Mouse (Mus musculus) liver, embryonic 11.5 days (tissue): ENCODE measurements at regions not wholly inside any gene's neighbourhood (a gene's known extent, or its start where the extent isn't known, plus 50 kb on each side); places are given as distances from the start of the nearest gene placed in this dataset.
"Not testable (repeated sequence)": the region's sequence is repeated elsewhere in the genome, so short reads cannot be mapped to it uniquely, and the experiment has no call there.

Experiments used
- ATAC-seq: fragments of 200-750 bp; cut with Nextera tagmentation; replicated peaks from 2 replicates; pipeline ENCODE4 v1.8.0; 2017; ENCODE audit warnings: moderate number of reproducible peaks, mild to moderate bottlenecking, moderate TSS enrichment, moderate library complexity; ENCODE audit not compliant: low FRiP score
- DNase-seq: peaks from one replicate; pipeline ENCODE4 v3.0.0-alpha.2; 2017; ENCODE audit warnings: low spot score
- H3K27ac ChIP-seq: fragments of 300-500 bp; sonication (generic); 2 replicates; pipeline ENCODE4 v1.5.1; 2014; ENCODE audit warnings: mild to moderate bottlenecking, low read depth, low read length, control low read depth
- H3K27me3 ChIP-seq: fragments of 300-500 bp; sonication (generic); replicated peaks from 2 replicates; pipeline ENCODE4 v1.6.1; 2014; ENCODE audit warnings: low read length, mixed read lengths; ENCODE audit not compliant: control insufficient read depth, insufficient read depth
- H3K36me3 ChIP-seq: fragments of 300-500 bp; sonication (generic); 2 replicates; pipeline ENCODE4 v1.6.1; 2014; ENCODE audit warnings: mild to moderate bottlenecking, low read length, moderate library complexity, mixed read lengths; ENCODE audit not compliant: control insufficient read depth, insufficient read depth
- H3K4me1 ChIP-seq: fragments of 300-500 bp; sonication (generic); replicated peaks from 2 replicates; pipeline ENCODE4 v1.6.1; 2014; ENCODE audit warnings: low read length, mixed read lengths; ENCODE audit not compliant: control insufficient read depth, insufficient read depth
- H3K4me2 ChIP-seq: fragments of 300-500 bp; sonication (generic); 2 replicates; pipeline ENCODE4 v1.6.1; 2014; ENCODE audit warnings: mild to moderate bottlenecking, control low read depth, moderate library complexity
- H3K4me3 ChIP-seq: fragments of 300-500 bp; sonication (generic); 2 replicates; pipeline ENCODE4 v1.5.1; 2014; ENCODE audit warnings: low read depth, low read length, control low read depth
- H3K9ac ChIP-seq: fragments of 300-500 bp; sonication (generic); 2 replicates; pipeline ENCODE4 v1.6.1; 2014; ENCODE audit warnings: low read depth, low read length, control low read depth
- H3K9me3 ChIP-seq: fragments of 300-500 bp; sonication (generic); 2 replicates; pipeline ENCODE4 v1.6.1; 2016; ENCODE audit warnings: low read length, inconsistent platforms, mixed read lengths; ENCODE audit not compliant: control insufficient read depth
- WGBS: fragments of 180-500 bp; shearing (Covaris S2); extraction: QIAGEN DNeasy Blood & Tissue Kit; methylation state at CpG from one replicate; pipeline ENCODE4 v1.1.7; 2014; 5-methylcytosine and 5-hydroxymethylcytosine counted together

DNA sequence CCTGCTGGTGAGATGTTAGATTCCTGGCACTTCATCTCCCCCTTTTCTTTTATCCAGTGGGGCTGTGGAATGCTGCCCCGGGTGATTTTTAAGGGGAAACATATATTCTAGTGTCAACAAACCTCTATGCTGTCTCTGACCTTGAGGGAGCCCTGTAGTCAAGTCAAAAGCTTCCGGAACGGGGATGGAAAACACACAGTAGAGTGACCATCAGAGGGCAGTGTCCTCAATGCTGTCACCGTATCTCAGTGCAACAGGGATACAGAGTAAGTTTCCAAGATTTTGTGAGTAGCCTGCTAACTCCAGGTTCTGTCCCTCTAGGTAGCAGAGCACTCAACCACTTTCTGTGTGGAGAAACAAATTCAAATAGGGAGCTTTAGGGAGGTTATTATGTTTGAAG is 555.7 kb upstream of the BB014433 start:
- no peaks in the 10 kb centered on the region for H3K4me1 ChIP-seq
- 70% methylated on average over 4 of the region's 4 CpGs for WGBS
- ATAC-seq (no peak), DNase-seq (no peak)
- no peak overlapping the region for H3K9ac ChIP-seq
- no peaks in the 10 kb centered on the region for H3K9me3 ChIP-seq
- H3K4me3 ChIP-seq: no peak overlapping the region
- no peak overlapping the region for H3K27ac ChIP-seq
- H3K36me3 ChIP-seq: no peaks in the 10 kb centered on the region
- no peaks in the 10 kb centered on the region for H3K27me3 ChIP-seq
- no peak overlapping the region for H3K4me2 ChIP-seq

DNA sequence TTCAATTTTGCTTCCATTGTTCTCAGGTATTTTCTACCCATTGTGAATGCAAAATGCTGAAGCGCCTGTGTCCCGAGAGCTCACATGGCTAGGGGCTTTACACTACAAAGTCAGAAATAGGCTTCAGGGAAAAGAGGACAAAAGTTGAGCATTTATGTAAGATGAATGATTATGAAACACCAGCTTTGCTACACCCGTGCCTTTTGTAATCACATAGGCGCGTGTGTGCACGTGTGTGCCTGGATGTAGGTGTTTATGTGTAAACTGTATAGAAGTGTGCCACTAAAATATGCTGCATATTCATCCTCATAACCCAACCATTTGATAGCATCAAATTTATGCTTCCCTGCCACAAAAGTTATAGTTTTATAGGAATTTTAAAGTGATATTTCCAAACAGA is 547.2 kb upstream of the BB014433 start:
- WGBS: 93% methylated on average over 6 of the region's 6 CpGs
- ATAC-seq: no peak
- Histone ChIP-seq H3K9ac (no peak overlapping the region), H3K36me3 (no peaks in the 10 kb centered on the region), H3K9me3 (no peaks in the 10 kb centered on the region), H3K4me1 (no peaks in the 10 kb centered on the region), H3K27ac (no peak overlapping the region), H3K27me3 (no peaks in the 10 kb centered on the region), H3K4me2 (no peak overlapping the region), H3K4me3 (no peak overlapping the region)
- DNase-seq: no peak

DNA sequence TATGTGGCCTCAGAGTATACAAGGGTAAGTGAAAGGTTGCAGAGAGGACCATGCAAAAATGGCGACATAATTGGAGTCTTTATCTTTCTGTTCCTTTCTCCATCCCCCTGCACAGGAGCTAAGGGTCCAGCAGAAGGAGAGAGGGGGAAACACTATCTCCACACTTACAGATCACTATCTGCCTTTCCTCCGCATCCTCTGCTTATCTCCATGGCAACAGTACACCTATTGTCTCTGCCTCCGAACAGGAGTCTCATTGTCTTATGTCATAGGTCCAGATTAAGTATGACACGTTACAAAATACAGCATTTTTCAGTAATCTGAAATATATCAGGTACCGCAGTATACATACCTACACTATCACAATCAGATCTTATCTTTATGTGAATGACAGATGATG is 537.9 kb upstream of the BB014433 start:
- Histone ChIP-seq H3K27me3 (no peaks in the 10 kb centered on the region), H3K4me2 (no peak overlapping the region), H3K4me3 (no peak overlapping the region), H3K9ac (no peak overlapping the region), H3K36me3 (no peaks in the 10 kb centered on the region), H3K27ac (no peak overlapping the region), H3K4me1 (no peaks in the 10 kb centered on the region), H3K9me3 (no peaks in the 10 kb centered on the region)
- WGBS: 70% methylated on average over 5 of the region's 5 CpGs
- ATAC-seq: no peak
- DNase-seq: no peak

DNA sequence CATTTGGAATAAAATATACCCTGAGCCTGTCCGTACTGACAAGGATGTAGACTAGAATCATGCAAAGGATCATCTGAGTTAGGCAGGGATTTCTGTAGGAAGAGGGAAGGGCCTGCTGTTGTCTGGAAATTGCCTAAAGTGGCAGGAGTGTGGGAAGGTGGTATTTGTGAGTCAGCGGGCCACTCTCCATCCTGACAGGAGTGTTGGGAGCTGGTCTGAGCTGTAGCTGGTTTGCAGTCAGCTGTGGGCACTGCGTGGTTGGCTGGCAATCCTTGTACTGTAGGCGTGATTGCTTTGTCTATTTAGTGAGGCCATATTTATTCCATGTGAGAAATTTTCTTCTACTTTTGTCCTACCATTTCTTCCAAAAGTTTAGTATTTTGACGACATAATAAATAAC is 524.2 kb upstream of the BB014433 start:
- ATAC-seq: no peak
- WGBS: 79% methylated on average over 5 of the region's 5 CpGs

DNA sequence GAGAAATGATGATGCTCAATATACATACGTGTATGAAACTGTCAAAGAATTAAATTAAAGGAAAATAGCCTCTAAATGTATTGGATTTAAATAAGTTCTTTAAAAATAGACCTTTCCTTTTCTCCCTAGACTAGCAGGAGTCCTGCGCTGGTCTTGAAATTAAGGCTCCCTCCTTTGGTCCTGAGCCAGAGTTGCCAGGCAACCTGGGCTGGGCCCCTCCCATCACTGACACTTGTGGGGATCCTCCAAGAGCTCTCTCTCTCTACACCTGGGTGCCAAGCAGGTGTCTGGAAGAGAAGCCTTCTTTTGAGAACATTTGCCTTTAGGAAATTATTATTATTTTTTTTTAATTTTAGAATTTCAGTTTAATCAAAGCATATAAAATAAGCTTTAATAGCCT is 521.9 kb upstream of the BB014433 start:
- Histone ChIP-seq H3K9ac (no peak overlapping the region), H3K36me3 (no peaks in the 10 kb centered on the region), H3K27me3 (no peaks in the 10 kb centered on the region), H3K9me3 (no peaks in the 10 kb centered on the region), H3K27ac (no peak overlapping the region), H3K4me3 (no peak overlapping the region), H3K4me1 (no peaks in the 10 kb centered on the region), H3K4me2 (no peak overlapping the region)
- DNase-seq (no peak), ATAC-seq (no peak)
- WGBS: 66% methylated on average over 2 of the region's 2 CpGs

More for the DNA sequence above, 524.2 kb upstream of the BB014433 start:
- H3K4me2 ChIP-seq: no peak overlapping the region
- no peaks in the 10 kb centered on the region for H3K4me1 ChIP-seq
- H3K36me3 ChIP-seq: no peaks in the 10 kb centered on the region
- no peak overlapping the region for H3K27ac ChIP-seq
- no peaks in the 10 kb centered on the region for H3K9me3 ChIP-seq
- DNase-seq: no peak
- H3K9ac ChIP-seq: no peak overlapping the region
- H3K4me3 ChIP-seq: no peak overlapping the region
- H3K27me3 ChIP-seq: no peaks in the 10 kb centered on the region

DNA sequence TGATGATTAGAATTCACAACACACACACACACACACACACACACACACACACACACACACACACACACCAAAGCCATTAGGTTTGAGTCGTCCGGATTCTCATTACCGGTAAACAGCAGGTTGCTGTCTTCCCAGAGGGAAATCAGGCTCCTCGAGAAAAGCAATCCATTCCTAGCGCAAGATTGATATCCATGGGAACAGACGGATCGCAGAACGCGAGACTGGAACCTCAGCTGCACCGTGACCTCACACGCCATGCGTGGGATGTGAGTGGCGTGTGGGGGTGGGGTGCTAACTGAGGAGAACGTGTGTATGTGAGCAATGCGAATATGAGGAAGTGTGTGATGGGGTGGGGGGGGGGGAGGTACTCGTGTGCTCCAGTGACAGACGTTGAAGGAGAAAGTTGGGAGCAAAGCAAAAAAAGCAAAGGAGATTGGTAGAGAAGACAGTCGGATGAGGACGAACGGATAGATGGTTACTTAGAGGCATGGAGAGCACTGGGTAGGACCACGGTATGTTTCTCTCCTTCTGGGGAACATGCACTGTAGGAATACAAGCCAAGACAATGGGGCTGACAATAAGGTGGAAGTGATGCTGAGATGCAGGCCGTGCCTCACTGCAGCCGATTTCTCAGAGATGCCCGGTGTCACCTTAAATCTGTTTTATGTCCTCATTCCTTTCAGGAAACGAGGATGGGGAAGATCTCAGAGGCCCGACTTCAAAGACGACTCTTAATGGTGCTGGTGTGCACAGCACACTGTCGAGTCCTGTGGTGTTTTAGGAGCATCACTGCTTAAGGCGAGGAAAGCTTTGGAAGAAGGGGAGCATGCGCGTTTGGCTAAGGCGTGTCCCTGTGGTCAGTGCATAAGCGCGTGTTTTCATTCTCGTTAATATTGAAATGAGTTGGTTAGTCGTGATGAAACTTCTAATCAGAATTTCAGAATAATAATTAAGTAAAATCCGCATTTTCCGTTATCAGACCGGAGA is 516.7 kb upstream of the BB014433 start:
- no peaks in the 10 kb centered on the region for H3K9me3 ChIP-seq
- H3K4me2 ChIP-seq: no peak overlapping the region
- no peaks in the 10 kb centered on the region for H3K4me1 ChIP-seq
- no peaks in the 10 kb centered on the region for H3K36me3 ChIP-seq
- DNase-seq (no peak), ATAC-seq (no peak)
- H3K9ac ChIP-seq: no peak overlapping the region
- no peak overlapping the region for H3K4me3 ChIP-seq
- H3K27ac ChIP-seq: no peak overlapping the region
- WGBS: 85% methylated on average over 39 of the region's 39 CpGs
- H3K27me3 ChIP-seq: no peaks in the 10 kb centered on the region

DNA sequence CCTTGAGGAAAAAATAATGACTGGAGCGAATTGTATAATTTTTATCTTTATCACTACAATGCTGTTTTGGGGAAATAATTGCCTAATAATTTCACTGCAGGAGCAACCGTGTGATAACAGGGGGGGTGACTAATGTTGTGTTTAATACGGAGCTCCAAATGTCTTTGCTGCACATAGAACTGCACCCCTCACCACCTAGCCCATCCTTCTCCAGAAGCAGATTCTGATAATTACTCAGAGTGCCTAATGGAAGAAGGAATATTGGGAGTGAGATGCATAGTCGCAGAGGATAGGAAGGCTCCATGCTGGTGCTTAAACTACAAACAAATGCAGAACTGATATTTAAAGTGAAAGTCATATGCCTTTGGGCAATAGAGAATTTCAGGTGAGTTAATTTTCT is 486.1 kb upstream of the BB014433 start:
- DNase-seq (no peak), ATAC-seq (no peak)
- H3K36me3 ChIP-seq: no peaks in the 10 kb centered on the region
- no peak overlapping the region for H3K27ac ChIP-seq
- no peaks in the 10 kb centered on the region for H3K27me3 ChIP-seq
- no peaks in the 10 kb centered on the region for H3K4me1 ChIP-seq
- H3K4me3 ChIP-seq: no peak overlapping the region
- no peaks in the 10 kb centered on the region for H3K9me3 ChIP-seq
- H3K9ac ChIP-seq: no peak overlapping the region
- no peak overlapping the region for H3K4me2 ChIP-seq
- 82% methylated on average over 4 of the region's 4 CpGs for WGBS

DNA sequence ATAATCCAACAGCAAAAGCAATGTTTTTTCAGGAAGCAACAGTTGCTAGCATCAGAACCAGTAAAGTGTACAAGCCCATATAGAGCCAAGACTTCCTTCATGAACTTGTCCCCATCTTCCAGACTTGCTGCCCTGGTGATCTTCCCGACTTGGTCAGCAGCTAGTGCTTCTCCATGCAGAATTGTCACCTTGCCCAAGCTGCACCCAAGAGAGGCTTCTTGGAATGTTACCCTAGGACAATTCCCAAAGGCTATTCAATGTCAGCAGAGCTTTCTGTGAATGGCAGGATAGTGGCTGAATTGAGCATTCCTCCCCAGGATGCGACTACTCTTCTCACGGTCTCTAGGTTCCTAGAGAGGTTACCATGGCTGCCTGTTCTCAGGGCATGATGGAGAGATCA is 479.6 kb upstream of the BB014433 start:
- Histone ChIP-seq H3K27ac (no peak overlapping the region), H3K4me1 (no peaks in the 10 kb centered on the region), H3K4me3 (no peak overlapping the region), H3K27me3 (no peaks in the 10 kb centered on the region), H3K4me2 (no peak overlapping the region), H3K9ac (no peak overlapping the region), H3K36me3 (no peaks in the 10 kb centered on the region), H3K9me3 (no peaks in the 10 kb centered on the region)
- WGBS: 80% methylated on average over 3 of the region's 3 CpGs
- DNase-seq: no peak
- ATAC-seq: no peak

DNA sequence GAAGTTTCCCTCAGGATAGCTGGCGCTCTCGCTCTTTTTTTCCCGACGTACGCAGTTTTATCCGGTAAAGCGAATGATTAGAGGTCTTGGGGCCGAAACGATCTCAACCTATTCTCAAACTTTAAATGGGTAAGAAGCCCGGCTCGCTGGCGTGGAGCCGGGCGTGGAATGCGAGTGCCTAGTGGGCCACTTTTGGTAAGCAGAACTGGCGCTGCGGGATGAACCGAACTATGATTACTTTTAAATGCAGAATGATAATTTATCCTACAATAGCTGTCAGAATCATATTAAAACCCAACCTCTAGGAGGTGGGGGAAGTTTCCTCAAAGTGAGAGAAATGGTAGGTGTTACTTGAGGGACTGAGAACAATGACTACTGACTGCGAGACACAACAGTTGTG is 474.0 kb upstream of the BB014433 start:
- H3K9me3 ChIP-seq, H3K4me2 ChIP-seq, H3K4me3 ChIP-seq, H3K27ac ChIP-seq, H3K9ac ChIP-seq, DNase-seq, H3K4me1 ChIP-seq, H3K36me3 ChIP-seq, H3K27me3 ChIP-seq, ATAC-seq: not testable (repeated sequence)
- 66% methylated on average over 17 of the region's 19 CpGs for WGBS
